Mouse (Mus musculus): ENCODE results near the gene Fhit. TPM values are rescaled to one million over a fixed set of nuclear protein-coding genes. Genes with fewer than 3 reads are reported as not detected.

The Fhit gene
- total RNA-seq, 4 experiments from 2014 or later, result 0.63 to 1.8 (median 0.99) TPM

GRCm38 (mm10) chr14:9620902-9621540 lies 1540.8 kb downstream of the Fhit start:
- DNase-seq (ENCODE audit: low spot score in 2 of 2), result no peak

GRCm38 (mm10) chr14:9619840-9620239 lies 1542.0 kb downstream of the Fhit start:
- DNase-seq (ENCODE audit: low spot score in 2 of 2), result no peak

- DNase-seq (ENCODE audit: low spot score in 2 of 2), result no peak
These were observed 1548.7 kb downstream of the Fhit start for GRCm38 (mm10) chr14:9613126-9613525.

- DNase-seq (ENCODE audit: low spot score in 2 of 2), result no peak
These were observed 1552.7 kb downstream of the Fhit start for GRCm38 (mm10) chr14:9609120-9609519.

- no peak for DNase-seq (ENCODE audit: low spot score in 2 of 2)
These were observed 1555.1 kb downstream of the Fhit start for GRCm38 (mm10) chr14:9606584-9607377.

- no peak for DNase-seq (ENCODE audit: low spot score in 2 of 2)
These were observed 1561.6 kb downstream of the Fhit start for GRCm38 (mm10) chr14:9600271-9600670.

- DNase-seq (ENCODE audit: low spot score in 2 of 2), result no peak
These were observed 1564.3 kb downstream of the Fhit start for GRCm38 (mm10) chr14:9597460-9597977.

GRCm38 (mm10) chr14:9589121-9589520 lies 1572.7 kb downstream of the Fhit start:
- DNase-seq (ENCODE audit: low spot score in 2 of 2), result no peak

GRCm38 (mm10) chr14:9587900-9588299 lies 1573.9 kb downstream of the Fhit start:
- DNase-seq (ENCODE audit: low spot score in 2 of 2), result no peak

GRCm38 (mm10) chr14:9583227-9584155 lies 1578.3 kb downstream of the Fhit start:
- DNase-seq (ENCODE audit: low spot score in 2 of 2), result no peak

GRCm38 (mm10) chr14:9556333-9556732 lies 1605.5 kb downstream of the Fhit start:
- no peak for DNase-seq (ENCODE audit: low spot score in 2 of 2)

GRCm38 (mm10) chr14:9555807-9556206 lies 1606.0 kb downstream of the Fhit start:
- DNase-seq (ENCODE audit: low spot score in 2 of 2), result no peak

- no peak for DNase-seq (ENCODE audit: low spot score in 2 of 2)
These were observed 1609.7 kb downstream of the Fhit start for GRCm38 (mm10) chr14:9552149-9552548.

GRCm38 (mm10) chr14:9547952-9548351 lies 1613.9 kb downstream of the Fhit start:
- DNase-seq (ENCODE audit: low spot score in 2 of 2), result no peak

- DNase-seq (ENCODE audit: low spot score in 2 of 2), result no peak
These were observed 1617.5 kb downstream of the Fhit start for GRCm38 (mm10) chr14:9544364-9544763.

- no peak for DNase-seq (ENCODE audit: low spot score in 2 of 2)
These were observed 1626.3 kb downstream of the Fhit start for GRCm38 (mm10) chr14:9535491-9535890.

- no peak for DNase-seq (ENCODE audit: low spot score in 2 of 2)
These were observed 1632.6 kb downstream of the Fhit start for GRCm38 (mm10) chr14:9529247-9529646.

- DNase-seq (ENCODE audit: low spot score in 2 of 2), result no peak
These were observed 1635.7 kb downstream of the Fhit start for GRCm38 (mm10) chr14:9526136-9526535.

GRCm38 (mm10) chr14:9517651-9518050 lies 1644.2 kb downstream of the Fhit start:
- no peak for DNase-seq (ENCODE audit: low spot score in 2 of 2)

GRCm38 (mm10) chr14:9509678-9510077 lies 1652.2 kb downstream of the Fhit start:
- DNase-seq (ENCODE audit: low spot score in 2 of 2), result no peak
